Mouse (Mus musculus) stomach, postnatal 0 days (tissue): Measurements from ENCODE around the gene Gm281. TPM values are rescaled to one million over a fixed set of nuclear protein-coding genes. Genes with fewer than 3 reads are reported as not detected.

Source experiments
- ATAC-seq: fragments of 200-750 bp; cut with Nextera tagmentation; 2 replicates; pipeline ENCODE4 v1.8.0; 2017; ENCODE audit not compliant: low FRiP score, low TSS enrichment
- DNase-seq: peaks from one replicate; pipeline ENCODE4 v3.0.0-alpha.2; 2016; ENCODE audit warnings: low spot score
- H3K27ac ChIP-seq: fragments of 300-500 bp; sonication (generic); replicated peaks from 2 replicates; pipeline ENCODE4 v1.5.1; 2014; ENCODE audit warnings: mild to moderate bottlenecking, control low read depth
- H3K27me3 ChIP-seq: fragments of 300-500 bp; sonication (generic); 2 replicates; pipeline ENCODE4 v1.6.1; 2014; ENCODE audit warnings: low read length; ENCODE audit not compliant: control insufficient read depth, insufficient read depth
- H3K36me3 ChIP-seq: fragments of 300-500 bp; sonication (generic); 2 replicates; pipeline ENCODE4 v1.6.1; 2014; ENCODE audit warnings: low read length, mixed read lengths; ENCODE audit not compliant: control insufficient read depth, insufficient read depth
- H3K4me1 ChIP-seq: fragments of 300-500 bp; sonication (generic); replicated peaks from 2 replicates; pipeline ENCODE4 v1.6.1; 2014; ENCODE audit warnings: antibody characterized with exemption; ENCODE audit not compliant: control insufficient read depth, insufficient read depth
- H3K4me2 ChIP-seq: fragments of 300-500 bp; sonication (generic); replicated peaks from 2 replicates; pipeline ENCODE4 v1.6.1; 2014; ENCODE audit warnings: low read depth, mild to moderate bottlenecking, control low read depth, moderate library complexity
- H3K4me3 ChIP-seq: fragments of 300-500 bp; sonication (generic); 2 replicates; pipeline ENCODE4 v1.5.1; 2014; ENCODE audit warnings: low read depth, low read length, control low read depth
- H3K9ac ChIP-seq: fragments of 300-500 bp; sonication (generic); 2 replicates; pipeline ENCODE4 v1.6.1; 2014; ENCODE audit warnings: mild to moderate bottlenecking, low read length, control low read depth, mixed read lengths
- H3K9me3 ChIP-seq: fragments of 300-500 bp; sonication (generic); 2 replicates; pipeline ENCODE4 v1.6.1; 2016; ENCODE audit warnings: low read length; ENCODE audit not compliant: control insufficient read depth
- CTCF ChIP-seq: IDR thresholded peaks from 2 replicates; pipeline ENCODE4 v1.5.1; 2016; ENCODE audit warnings: antibody characterized with exemption, low read depth, mild to moderate bottlenecking, moderate library complexity
- EP300 ChIP-seq: optimal IDR thresholded peaks from 2 replicates; pipeline ENCODE3; 2016; ENCODE audit warnings: antibody characterized with exemption
- WGBS: fragments of 180-500 bp; shearing (Covaris S2); extraction: QIAGEN DNeasy Blood & Tissue Kit; methylation state at CpG from one replicate; pipeline ENCODE4 v1.1.7; 2014; 5-methylcytosine and 5-hydroxymethylcytosine counted together
- microRNA-seq: library from miRNA; unstranded; fragments of <30 nt; microRNA quantifications from one replicate; pipeline ENCODE4, GENCODE M21; 2016
- polyA plus RNA-seq: library from polyadenylated mRNA; unstranded; fragments of >200 nt; fragmentation: Nextera tagmentation; extraction: Ambion mirVana; gene quantifications from 2 replicates; pipeline ENCODE4 v1.2.1, GENCODE M21; 2015

The Gm281 gene
- polyA plus RNA-seq, 1 experiment from 2014 or later: not detected

GRCm38 (mm10) chr14:13790446-13790845, 123.8 kb downstream of the Gm281 start:
- Histone ChIP-seq H3K9ac (no peak overlapping the region), H3K9me3 (no peaks in the 10 kb centered on the region), H3K27ac (no peak overlapping the region), H3K4me3 (no peak overlapping the region), H3K27me3 (no peaks in the 10 kb centered on the region), H3K4me2 (no peak overlapping the region), H3K36me3 (no peaks in the 10 kb centered on the region), H3K4me1 (no peaks in the 10 kb centered on the region)
- TF ChIP-seq CTCF (no peak), EP300 (no peak)
- 21% methylated on average over 1 of the region's 1 CpGs for WGBS
- no peak for DNase-seq
- no peak for ATAC-seq

- Histone ChIP-seq H3K27me3 (no peaks in the 10 kb centered on the region), H3K9ac (no peak overlapping the region), H3K4me2 (no peak overlapping the region), H3K4me3 (no peak overlapping the region), H3K36me3 (no peaks in the 10 kb centered on the region), H3K4me1 (no peaks in the 10 kb centered on the region), H3K9me3 (no peaks in the 10 kb centered on the region), H3K27ac (no peak overlapping the region)
- ATAC-seq (no peak), DNase-seq (no peak)
- no peak for TF ChIP-seq EP300
- WGBS: 17% methylated on average over 1 of the region's 1 CpGs
Measured at GRCm38 (mm10) chr14:13790001-13790400, 124.3 kb downstream of the Gm281 start.

GRCm38 (mm10) chr14:13782970-13783369, 131.3 kb downstream of the Gm281 start:
- H3K4me3 ChIP-seq: no peak overlapping the region
- H3K27ac ChIP-seq: no peak overlapping the region
- no peak for DNase-seq
- no peak overlapping the region for H3K9ac ChIP-seq
- H3K27me3 ChIP-seq: no peaks in the 10 kb centered on the region
- H3K4me1 ChIP-seq: no peaks in the 10 kb centered on the region
- 69% methylated on average over 4 of the region's 4 CpGs for WGBS
- ATAC-seq: no peak
- no peak for TF ChIP-seq CTCF
- no peak for TF ChIP-seq EP300
- no peaks in the 10 kb centered on the region for H3K36me3 ChIP-seq
- H3K4me2 ChIP-seq: no peak overlapping the region
- no peaks in the 10 kb centered on the region for H3K9me3 ChIP-seq

- H3K4me1 ChIP-seq: no peaks in the 10 kb centered on the region
- no peaks in the 10 kb centered on the region for H3K27me3 ChIP-seq
- no peak overlapping the region for H3K4me2 ChIP-seq
- no peak for ATAC-seq
- no peaks in the 10 kb centered on the region for H3K36me3 ChIP-seq
- WGBS: 70% methylated on average over 4 of the region's 6 CpGs
- no peak overlapping the region for H3K27ac ChIP-seq
- no peak overlapping the region for H3K4me3 ChIP-seq
- no peak for DNase-seq
- H3K9me3 ChIP-seq: no peaks in the 10 kb centered on the region
- TF ChIP-seq EP300 (no peak), CTCF (no peak)
- no peak overlapping the region for H3K9ac ChIP-seq
Measured at GRCm38 (mm10) chr14:13778383-13778782, 135.9 kb downstream of the Gm281 start.

GRCm38 (mm10) chr14:13771163-13771562, 143.1 kb downstream of the Gm281 start:
- no peak overlapping the region for H3K4me2 ChIP-seq
- ATAC-seq: no peak
- 33% methylated on average over 2 of the region's 2 CpGs for WGBS
- TF ChIP-seq CTCF: no peak
- no peak for TF ChIP-seq EP300
- no peaks in the 10 kb centered on the region for H3K9me3 ChIP-seq
- no peaks in the 10 kb centered on the region for H3K4me1 ChIP-seq
- no peak overlapping the region for H3K9ac ChIP-seq
- H3K4me3 ChIP-seq: no peak overlapping the region
- H3K36me3 ChIP-seq: no peaks in the 10 kb centered on the region
- no peaks in the 10 kb centered on the region for H3K27me3 ChIP-seq
- no peak for DNase-seq
- H3K27ac ChIP-seq: no peak overlapping the region

GRCm38 (mm10) chr14:13770686-13771085, 143.6 kb downstream of the Gm281 start:
- no peaks in the 10 kb centered on the region for H3K9me3 ChIP-seq
- H3K4me3 ChIP-seq: no peak overlapping the region
- 0% methylated on average over 1 of the region's 1 CpGs for WGBS
- no peak overlapping the region for H3K9ac ChIP-seq
- DNase-seq: no peak
- no peak overlapping the region for H3K27ac ChIP-seq
- no peak overlapping the region for H3K4me2 ChIP-seq
- H3K27me3 ChIP-seq: no peaks in the 10 kb centered on the region
- H3K36me3 ChIP-seq: no peaks in the 10 kb centered on the region
- H3K4me1 ChIP-seq: no peaks in the 10 kb centered on the region
- ATAC-seq: no peak
- TF ChIP-seq EP300 (no peak), CTCF (no peak)

Small RNA genes within 50 kb of the gene (microRNA-seq; reads per million reads assigned to microRNA genes)
- gene Gm27506: not detected

Other genes starting within 250 kb of the Gm281 start
- gene Sntn, start 243.6 kb downstream of the Gm281 start, polyA plus RNA-seq: not detected in 2 replicates
- 3.7 and 4.3 TPM in 2 replicates for gene Atxn7, start 47.0 kb upstream of the Gm281 start, polyA plus RNA-seq
- gene Thoc7, start 47.4 kb upstream of the Gm281 start, polyA plus RNA-seq: 130 and 138 TPM in 2 replicates
- 161 and 168 TPM in 2 replicates for gene Psmd6, start 206.5 kb upstream of the Gm281 start, polyA plus RNA-seq